8 mouse cellular contexts compared by ENCODE assay signal in the genomic region with DNA sequence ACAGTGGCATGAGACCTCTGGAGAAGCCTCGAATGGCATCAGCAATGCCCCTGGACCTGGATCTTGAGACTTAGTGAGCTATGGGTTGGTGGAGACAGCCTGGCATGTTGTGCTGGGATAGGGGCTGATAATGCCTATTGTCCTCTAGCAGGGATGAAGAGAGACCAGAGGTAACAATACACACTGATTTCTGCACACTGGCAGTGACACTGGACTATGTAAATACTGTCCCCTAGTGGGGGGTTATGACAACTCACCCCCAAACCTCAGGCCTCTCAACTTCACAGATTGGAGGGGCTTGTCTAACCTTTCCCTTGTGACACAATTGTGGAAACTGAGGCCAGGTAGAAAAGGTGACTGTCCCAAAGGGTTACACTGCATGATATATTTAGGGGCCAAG.
DNase-seq lines count a peak whose midpoint lies in the region; ATAC-seq lines count a peak whose summit lies in the region.

No protein-coding gene starts in this region.

- H3K9me3 ChIP-seq in forebrain, embryonic 16.5 days (ENCODE audit: control insufficient read depth, low read length): no peaks in the 10 kb centered on the region
- no peaks in the 10 kb centered on the region for H3K9me3 ChIP-seq in neural tube, embryonic 11.5 days (ENCODE audit: control insufficient read depth, low read length)

- H3K4me2 ChIP-seq in forebrain, embryonic 16.5 days (ENCODE audit: low read length): no peak overlapping the region
- no peak overlapping the region for H3K4me2 ChIP-seq in neural tube, embryonic 11.5 days (ENCODE audit: low read depth)

- no peak overlapping the region for H3K27ac ChIP-seq in forebrain, embryonic 16.5 days (ENCODE audit: low read length)
- H3K27ac ChIP-seq in neural tube, embryonic 11.5 days (ENCODE audit: low read depth, low read length): no peak overlapping the region

- H3K9ac ChIP-seq in forebrain, embryonic 16.5 days (replicated peaks; ENCODE audit: low read depth, low read length): no peak overlapping the region
- no peak overlapping the region for H3K9ac ChIP-seq in neural tube, embryonic 11.5 days (ENCODE audit: low read length)

- WGBS in forebrain, embryonic 16.5 days: 92% methylated on average over 1 of the region's 1 CpGs
- WGBS in neural tube, embryonic 11.5 days: 84% methylated on average over 1 of the region's 1 CpGs

- DNase-seq in cerebellum, postnatal 14 days: peak; percentile 59 to 72
- DNase-seq in cerebellum, adult 8-10 months: no peak
- DNase-seq in thymus, postnatal 0 days (ENCODE audit: low spot score): peak; percentile 4
- DNase-seq in thymus, adult 18-20 months: no peak
- DNase-seq in layer of hippocampus, adult 9-10 months (ENCODE audit: low spot score): peak; percentile 46
- peak; percentile 54 for DNase-seq in neural tube, embryonic 11.5 days (ENCODE audit: low spot score)
- no peak for DNase-seq in T-cell, adult 2 months (ENCODE audit: low spot score)

- peak; percentile 68 for ATAC-seq in forebrain, embryonic 16.5 days
- peak; percentile 67; the same call in 1 of the 2 replicates for ATAC-seq in neural tube, embryonic 11.5 days (ENCODE audit: insufficient read depth, low FRiP score, low TSS enrichment)

- H3K4me3 ChIP-seq in forebrain, embryonic 16.5 days (replicated peaks; ENCODE audit: low read length): no peak overlapping the region
- H3K4me3 ChIP-seq in neural tube, embryonic 11.5 days (ENCODE audit: low read depth, low read length): no peak overlapping the region

- no peaks in the 10 kb centered on the region for H3K27me3 ChIP-seq in forebrain, embryonic 16.5 days (replicated peaks; ENCODE audit: control insufficient read depth, insufficient read depth, low read length)
- H3K27me3 ChIP-seq in neural tube, embryonic 11.5 days (ENCODE audit: control insufficient read depth, insufficient read depth, low read length): no peaks in the 10 kb centered on the region

- H3K4me1 ChIP-seq in forebrain, embryonic 16.5 days (replicated peaks; ENCODE audit: control insufficient read depth, insufficient read depth, low read length): no peaks in the 10 kb centered on the region
- no peaks in the 10 kb centered on the region for H3K4me1 ChIP-seq in neural tube, embryonic 11.5 days (ENCODE audit: control insufficient read depth, insufficient read depth, low read length)

- no peaks in the 10 kb centered on the region for H3K36me3 ChIP-seq in forebrain, embryonic 16.5 days (ENCODE audit: control insufficient read depth, insufficient read depth)
- no peaks in the 10 kb centered on the region for H3K36me3 ChIP-seq in neural tube, embryonic 11.5 days (ENCODE audit: control insufficient read depth, insufficient read depth, low read length)

Comparison
In these comparisons a context has a peak if more than half of its experiments do, and no peak if none do; other contexts are left out.
1. DNase-seq: peak in cerebellum, postnatal 14 days (2 of 2), thymus, postnatal 0 days (single experiment), layer of hippocampus, adult 9-10 months (single experiment) and neural tube, embryonic 11.5 days (single experiment); none in cerebellum, adult 8-10 months (single experiment), thymus, adult 18-20 months (0 of 2) and T-cell, adult 2 months (single experiment).